Mouse (Mus musculus) lung, embryonic 15.5 days (tissue): ENCODE data around the gene Mtus2. TPM values are rescaled to one million over a fixed set of nuclear protein-coding genes. Genes with fewer than 3 reads are reported as not detected.

Experiments
- ATAC-seq: fragments of 200-750 bp; cut with Nextera tagmentation; 2 replicates; pipeline ENCODE4 v1.8.0; 2017; ENCODE audit warnings: moderate number of reproducible peaks, borderline replicate concordance; ENCODE audit not compliant: low FRiP score, low TSS enrichment; ENCODE audit errors: extremely low read depth
- H3K27ac ChIP-seq: fragments of 300-500 bp; sonication (generic); 2 replicates; pipeline ENCODE4 v1.5.1; 2015; ENCODE audit warnings: moderate library complexity, mild to moderate bottlenecking, inconsistent platforms
- H3K27me3 ChIP-seq: fragments of 300-500 bp; sonication (generic); 2 replicates; pipeline ENCODE4 v1.6.1; 2015; ENCODE audit warnings: inconsistent platforms
- H3K36me3 ChIP-seq: fragments of 300-500 bp; sonication (generic); 2 replicates; pipeline ENCODE4 v1.6.1; 2015; ENCODE audit warnings: inconsistent platforms
- H3K4me1 ChIP-seq: fragments of 300-500 bp; sonication (generic); 2 replicates; pipeline ENCODE4 v1.6.1; 2015; ENCODE audit warnings: inconsistent platforms
- H3K4me2 ChIP-seq: fragments of 300-500 bp; sonication (generic); 2 replicates; pipeline ENCODE4 v1.6.1; 2015; ENCODE audit warnings: inconsistent platforms, mild to moderate bottlenecking, moderate library complexity
- H3K4me3 ChIP-seq: fragments of 300-500 bp; sonication (generic); 2 replicates; pipeline ENCODE4 v1.5.1; 2015; ENCODE audit warnings: mild to moderate bottlenecking, inconsistent platforms
- H3K9ac ChIP-seq: fragments of 300-500 bp; sonication (generic); 2 replicates; pipeline ENCODE4 v1.6.1; 2015; ENCODE audit warnings: inconsistent platforms
- H3K9me3 ChIP-seq: fragments of 300-500 bp; sonication (generic); 2 replicates; pipeline ENCODE4 v1.6.1; 2016; ENCODE audit warnings: inconsistent platforms
- WGBS: fragments of 180-500 bp; shearing (Covaris S2); methylation state at CpG from one replicate; pipeline ENCODE4 v1.1.7; 2015; 5-methylcytosine and 5-hydroxymethylcytosine counted together
- polyA plus RNA-seq: library from polyadenylated mRNA; unstranded; fragments of >200 nt; fragmentation: Nextera tagmentation; extraction: Ambion mirVana; gene quantifications from 2 replicates; pipeline ENCODE4 v1.2.1, GENCODE M21; 2015

Gene Mtus2
- polyA plus RNA-seq, 1 experiment from 2014 or later: 8.5 TPM

- Histone ChIP-seq H3K4me3 (no peak overlapping the region), H3K4me2 (no peak overlapping the region), H3K27me3 (peaks cover 42% of the 10 kb centered on the region), H3K27ac (no peak overlapping the region), H3K9me3 (no peaks in the 10 kb centered on the region), H3K4me1 (peaks cover 28% of the 10 kb centered on the region), H3K36me3 (no peaks in the 10 kb centered on the region), H3K9ac (no peak overlapping the region)
- WGBS: 17% methylated on average over 5 of the region's 5 CpGs
- ATAC-seq: no peak
These were observed 2.0 kb downstream of the Mtus2 start for GRCm38 (mm10) chr5:147959088-147959487.

GRCm38 (mm10) chr5:147960793-147961192, 3.7 kb downstream of the Mtus2 start:
- no peaks in the 10 kb centered on the region for H3K36me3 ChIP-seq
- peaks cover 32% of the 10 kb centered on the region for H3K27me3 ChIP-seq
- H3K4me2 ChIP-seq: no peak overlapping the region
- WGBS: 59% methylated on average over 1 of the region's 1 CpGs
- no peak overlapping the region for H3K9ac ChIP-seq
- no peaks in the 10 kb centered on the region for H3K9me3 ChIP-seq
- peaks cover 31% of the 10 kb centered on the region for H3K4me1 ChIP-seq
- no peak overlapping the region for H3K4me3 ChIP-seq
- H3K27ac ChIP-seq: no peak overlapping the region
- no peak for ATAC-seq

GRCm38 (mm10) chr5:147963820-147964580, 6.9 kb downstream of the Mtus2 start:
- Histone ChIP-seq H3K4me3 (peak overlapping the region; percentile 18), H3K4me2 (peak overlapping the region; percentile 47), H3K36me3 (no peaks in the 10 kb centered on the region)

GRCm38 (mm10) chr5:147964776-147965175, 7.7 kb downstream of the Mtus2 start:
- H3K4me3 ChIP-seq: peak overlapping the region; percentile 18; the same call in 1 of the 2 replicates
- WGBS: 34% methylated on average over 2 of the region's 2 CpGs
- no peak for ATAC-seq
- H3K36me3 ChIP-seq: no peaks in the 10 kb centered on the region
- no peaks in the 10 kb centered on the region for H3K9me3 ChIP-seq
- peak overlapping the region; percentile 26; the same call in 1 of the 2 replicates for H3K27ac ChIP-seq
- peaks cover 10% of the 10 kb centered on the region; the same call in 1 of the 2 replicates for H3K4me1 ChIP-seq
- H3K4me2 ChIP-seq: peak overlapping the region; percentile 47
- no peaks in the 10 kb centered on the region for H3K27me3 ChIP-seq
- H3K9ac ChIP-seq: no peak overlapping the region

More at GRCm38 (mm10) chr5:147963820-147964580, 6.9 kb downstream of the Mtus2 start:
- H3K27ac ChIP-seq: peak overlapping the region; percentile 26
- ATAC-seq: peak; percentile 87
- WGBS: 38% methylated on average over 13 of the region's 13 CpGs
- peaks cover 10% of the 10 kb centered on the region; the same call in 1 of the 2 replicates for H3K4me1 ChIP-seq
- peaks cover under 1% of the 10 kb centered on the region; the same call in 1 of the 2 replicates for H3K27me3 ChIP-seq
- H3K9me3 ChIP-seq: no peaks in the 10 kb centered on the region
- H3K9ac ChIP-seq: no peak overlapping the region

GRCm38 (mm10) chr5:147966646-147967045, 9.5 kb downstream of the Mtus2 start:
- ATAC-seq: no peak
- Histone ChIP-seq H3K4me1 (peaks cover 10% of the 10 kb centered on the region; the same call in 1 of the 2 replicates), H3K4me2 (no peak overlapping the region), H3K4me3 (no peak overlapping the region), H3K36me3 (no peaks in the 10 kb centered on the region), H3K9ac (no peak overlapping the region), H3K27me3 (no peaks in the 10 kb centered on the region), H3K9me3 (no peaks in the 10 kb centered on the region), H3K27ac (no peak overlapping the region)
- WGBS: 80% methylated on average over 7 of the region's 7 CpGs

GRCm38 (mm10) chr5:147969566-147969965, 12.4 kb downstream of the Mtus2 start:
- H3K9me3 ChIP-seq: no peaks in the 10 kb centered on the region
- 71% methylated on average over 5 of the region's 5 CpGs for WGBS
- H3K4me2 ChIP-seq: no peak overlapping the region
- ATAC-seq: no peak
- H3K36me3 ChIP-seq: no peaks in the 10 kb centered on the region
- H3K27ac ChIP-seq: no peak overlapping the region
- no peak overlapping the region for H3K9ac ChIP-seq
- no peak overlapping the region for H3K4me3 ChIP-seq
- H3K27me3 ChIP-seq: no peaks in the 10 kb centered on the region
- H3K4me1 ChIP-seq: no peaks in the 10 kb centered on the region

- Histone ChIP-seq H3K27ac (no peak overlapping the region), H3K36me3 (no peaks in the 10 kb centered on the region), H3K4me2 (no peak overlapping the region), H3K9ac (no peak overlapping the region), H3K9me3 (no peaks in the 10 kb centered on the region), H3K4me1 (no peaks in the 10 kb centered on the region), H3K27me3 (no peaks in the 10 kb centered on the region), H3K4me3 (no peak overlapping the region)
- no peak for ATAC-seq
- WGBS: 47% methylated on average over 13 of the region's 13 CpGs
These were observed 18.9 kb downstream of the Mtus2 start for GRCm38 (mm10) chr5:147976001-147976400.

GRCm38 (mm10) chr5:147980606-147981005, 23.5 kb downstream of the Mtus2 start:
- H3K4me1 ChIP-seq: no peaks in the 10 kb centered on the region
- no peak overlapping the region for H3K9ac ChIP-seq
- no peak overlapping the region for H3K4me2 ChIP-seq
- no peak overlapping the region for H3K4me3 ChIP-seq
- no peaks in the 10 kb centered on the region for H3K9me3 ChIP-seq
- no peak overlapping the region for H3K27ac ChIP-seq
- H3K36me3 ChIP-seq: no peaks in the 10 kb centered on the region
- 82% methylated on average over 13 of the region's 13 CpGs for whole genome bisulfite sequencing
- ATAC-seq: no peak
- no peaks in the 10 kb centered on the region for H3K27me3 ChIP-seq

- Histone ChIP-seq H3K4me3 (no peak overlapping the region), H3K4me1 (no peaks in the 10 kb centered on the region), H3K9ac (no peak overlapping the region), H3K27ac (no peak overlapping the region), H3K4me2 (no peak overlapping the region), H3K36me3 (no peaks in the 10 kb centered on the region), H3K27me3 (no peaks in the 10 kb centered on the region), H3K9me3 (no peaks in the 10 kb centered on the region)
- ATAC-seq: no peak
- WGBS: 68% methylated on average over 4 of the region's 4 CpGs
These were observed 33.2 kb downstream of the Mtus2 start for GRCm38 (mm10) chr5:147990289-147990688.

- Histone ChIP-seq H3K36me3 (no peaks in the 10 kb centered on the region), H3K4me3 (no peak overlapping the region), H3K9me3 (no peaks in the 10 kb centered on the region), H3K9ac (no peak overlapping the region), H3K27me3 (no peaks in the 10 kb centered on the region), H3K4me2 (no peak overlapping the region), H3K27ac (no peak overlapping the region), H3K4me1 (no peaks in the 10 kb centered on the region)
- WGBS: 79% methylated on average over 10 of the region's 10 CpGs
- ATAC-seq: no peak
These were observed 33.7 kb downstream of the Mtus2 start for GRCm38 (mm10) chr5:147990775-147991174.

- Histone ChIP-seq H3K36me3 (no peaks in the 10 kb centered on the region), H3K4me2 (peak overlapping the region; percentile 41), H3K27ac (peak overlapping the region; percentile 21; the same call in 1 of the 2 replicates), H3K9me3 (no peaks in the 10 kb centered on the region), H3K4me3 (peak overlapping the region; percentile 18), H3K9ac (no peak overlapping the region), H3K4me1 (no peaks in the 10 kb centered on the region), H3K27me3 (no peaks in the 10 kb centered on the region)
- 6% methylated on average over 20 of the region's 20 CpGs for WGBS
- ATAC-seq: peak; percentile 82
These were observed 35.7 kb downstream of the Mtus2 start for GRCm38 (mm10) chr5:147992581-147993378.

GRCm38 (mm10) chr5:148005263-148005662, 48.1 kb downstream of the Mtus2 start:
- Histone ChIP-seq H3K4me1 (no peaks in the 10 kb centered on the region), H3K4me3 (no peak overlapping the region), H3K27me3 (no peaks in the 10 kb centered on the region), H3K9me3 (no peaks in the 10 kb centered on the region), H3K4me2 (no peak overlapping the region), H3K9ac (no peak overlapping the region), H3K27ac (no peak overlapping the region), H3K36me3 (no peaks in the 10 kb centered on the region)
- WGBS: 32% methylated on average over 4 of the region's 4 CpGs
- ATAC-seq: no peak
